Mouse (Mus musculus) spleen, adult 2 months (tissue): ENCODE measurements around the gene Gabrg3.

ENCODE experiments used
- CTCF ChIP-seq: fragments of 200-500 bp; IDR thresholded peaks from 2 replicates; pipeline ENCODE4 v1.5.1; 2011; ENCODE audit warnings: mild to moderate bottlenecking, inconsistent platforms; ENCODE audit not compliant: insufficient read depth, insufficient read length, insufficient replicate concordance; ENCODE audit errors: extremely low read depth
- POLR2A ChIP-seq: fragments of 200-500 bp; IDR thresholded peaks from 2 replicates; pipeline ENCODE4 v1.6.1; 2011; ENCODE audit warnings: low read depth, low read length, inconsistent platforms

DNA sequence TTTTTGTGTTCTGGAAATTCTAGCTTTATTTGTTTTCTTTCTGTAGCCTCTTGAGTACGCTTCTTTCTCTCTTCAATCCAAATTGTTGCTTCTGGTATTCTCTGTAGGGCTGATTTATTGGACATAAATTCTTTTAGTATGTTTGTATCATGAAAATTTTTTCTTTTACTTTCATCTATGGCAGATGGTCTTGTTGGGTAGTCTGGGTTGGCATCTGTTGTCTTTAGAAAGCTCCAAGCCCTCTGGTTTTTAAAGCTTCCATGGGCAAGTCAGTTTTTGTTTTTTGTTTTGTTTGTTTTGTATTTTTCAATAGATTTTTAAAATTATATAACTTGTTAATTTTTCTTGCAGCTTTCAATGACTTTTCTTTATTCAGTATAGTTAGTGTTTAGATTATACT lies 72.0 kb downstream of the Gabrg3 start:
- no peak for TF ChIP-seq POLR2A
- no peak for TF ChIP-seq CTCF
